Mouse (Mus musculus) left cerebral cortex, postnatal 10 days (tissue): ENCODE measurements around the gene Cdc26. TPM values are rescaled to one million over a fixed set of nuclear protein-coding genes. Genes with fewer than 3 reads are reported as not detected.

Experiments used
- DNase-seq, 2 experiments: peaks; one replicate each; pipeline ENCODE4 v3.0.0; 2021 to 2022; ENCODE audit warnings: low spot score in 2 of 2, mixed read lengths in 1 of 2; ENCODE audit errors: extremely low spot score in 1 of 2
- intact Hi-C: fragments of 180-260 bp; cut with DNase I; formaldehyde crosslinking; loops from one replicate; pipeline ENCODE4 v1.15.1; 2025
- total RNA-seq, 2 experiments: library from RNA; stranded (reverse); gene quantifications; 2 replicates each; pipeline ENCODE4 v1.2.3; 2021

The Cdc26 gene
- total RNA-seq, 2 experiments from 2014 or later, result 43.1 to 52.3 TPM

- no peak for DNase-seq
- intact Hi-C loops, result no loop called here
Observed at GRCm38 (mm10) chr4:62369091-62369490, 39.4 kb downstream of the Cdc26 start.

GRCm38 (mm10) chr4:62367586-62367985, 40.9 kb downstream of the Cdc26 start:
- DNase-seq, result no peak

GRCm38 (mm10) chr4:62366291-62366690, 42.2 kb downstream of the Cdc26 start:
- intact Hi-C loops, result no loop called here
- DNase-seq, result no peak

More at GRCm38 (mm10) chr4:62367586-62367985, 40.9 kb downstream of the Cdc26 start:
- intact Hi-C loops, result no loop called here

GRCm38 (mm10) chr4:62364299-62364698, 44.1 kb downstream of the Cdc26 start:
- intact Hi-C loops, result loop anchor here (5.0 kb wide), 1 partner anchor 43 kb away; the partner anchor contains the start of genes Cdc26 and Prpf4
- no peak for DNase-seq

- no peak for DNase-seq
- intact Hi-C loops, result loop anchor here (5.0 kb wide), 1 partner anchor 45 kb away; the partner anchor contains the start of genes Cdc26 and Prpf4
Observed at GRCm38 (mm10) chr4:62362437-62362836, 46.0 kb downstream of the Cdc26 start.

- intact Hi-C loops, result loop anchor here (5.0 kb wide), 1 partner anchor 45 kb away; the partner anchor contains the start of genes Cdc26 and Prpf4
Observed at GRCm38 (mm10) chr4:62361997-62362396, 46.4 kb downstream of the Cdc26 start.

GRCm38 (mm10) chr4:62361571-62361970, 46.9 kb downstream of the Cdc26 start:
- no peak for DNase-seq
- intact Hi-C loops, result loop anchor here (5.0 kb wide), 1 partner anchor 46 kb away; the partner anchor contains the start of genes Cdc26 and Prpf4

More at GRCm38 (mm10) chr4:62361997-62362396, 46.4 kb downstream of the Cdc26 start:
- no peak for DNase-seq

GRCm38 (mm10) chr4:62360805-62361455, 47.5 kb downstream of the Cdc26 start:
- intact Hi-C loops, result loop anchor here (5.0 kb wide), 1 partner anchor 46 kb away; the partner anchor contains the start of genes Cdc26 and Prpf4
- DNase-seq, result no peak

- intact Hi-C loops, result loop anchor here (5.0 kb wide), 1 partner anchor 47 kb away; the partner anchor contains the start of genes Cdc26 and Prpf4
Observed at GRCm38 (mm10) chr4:62360088-62360804, 48.2 kb downstream of the Cdc26 start, which contains the start of the genes Fkbp15 and Slc31a1. Gene Fkbp15, minus strand, starts transcription at chr4:62360548. Gene Slc31a1, plus strand, starts transcription at chr4:62360727.

GRCm38 (mm10) chr4:62359256-62359775, 49.1 kb downstream of the Cdc26 start:
- intact Hi-C loops, result no loop called here
- no peak for DNase-seq

More at GRCm38 (mm10) chr4:62360088-62360804, 48.2 kb downstream of the Cdc26 start, which contains the start of the genes Fkbp15 and Slc31a1:
- DNase-seq, result peak; percentile 96 to 98

- intact Hi-C loops, result no loop called here
- DNase-seq, result no peak
Observed at GRCm38 (mm10) chr4:62357631-62358148, 50.8 kb downstream of the Cdc26 start.

- no peak for DNase-seq
- intact Hi-C loops, result no loop called here
Observed at GRCm38 (mm10) chr4:62349371-62349770, 59.1 kb downstream of the Cdc26 start.

GRCm38 (mm10) chr4:62348329-62348705, 60.1 kb downstream of the Cdc26 start:
- DNase-seq, result no peak
- intact Hi-C loops, result no loop called here

GRCm38 (mm10) chr4:62347605-62348328, 60.7 kb downstream of the Cdc26 start:
- no peak for DNase-seq
- intact Hi-C loops, result no loop called here

- intact Hi-C loops, result no loop called here
- no peak for DNase-seq
Observed at GRCm38 (mm10) chr4:62345827-62346226, 62.6 kb downstream of the Cdc26 start.

GRCm38 (mm10) chr4:62344000-62344399, 64.4 kb downstream of the Cdc26 start:
- intact Hi-C loops, result no loop called here
- no peak for DNase-seq

GRCm38 (mm10) chr4:62338536-62338935, 69.9 kb downstream of the Cdc26 start:
- no peak for DNase-seq
- intact Hi-C loops, result no loop called here
